Mouse (Mus musculus) spleen, postnatal 14 days (tissue): Measurements from ENCODE around the gene Ube2b.

Experiments used
- DNase-seq, 2 experiments: peaks; one replicate each; pipeline ENCODE4 v3.0.0; 2021 to 2022; ENCODE audit warnings: low spot score in 2 of 2

Gene Ube2b

DNA sequence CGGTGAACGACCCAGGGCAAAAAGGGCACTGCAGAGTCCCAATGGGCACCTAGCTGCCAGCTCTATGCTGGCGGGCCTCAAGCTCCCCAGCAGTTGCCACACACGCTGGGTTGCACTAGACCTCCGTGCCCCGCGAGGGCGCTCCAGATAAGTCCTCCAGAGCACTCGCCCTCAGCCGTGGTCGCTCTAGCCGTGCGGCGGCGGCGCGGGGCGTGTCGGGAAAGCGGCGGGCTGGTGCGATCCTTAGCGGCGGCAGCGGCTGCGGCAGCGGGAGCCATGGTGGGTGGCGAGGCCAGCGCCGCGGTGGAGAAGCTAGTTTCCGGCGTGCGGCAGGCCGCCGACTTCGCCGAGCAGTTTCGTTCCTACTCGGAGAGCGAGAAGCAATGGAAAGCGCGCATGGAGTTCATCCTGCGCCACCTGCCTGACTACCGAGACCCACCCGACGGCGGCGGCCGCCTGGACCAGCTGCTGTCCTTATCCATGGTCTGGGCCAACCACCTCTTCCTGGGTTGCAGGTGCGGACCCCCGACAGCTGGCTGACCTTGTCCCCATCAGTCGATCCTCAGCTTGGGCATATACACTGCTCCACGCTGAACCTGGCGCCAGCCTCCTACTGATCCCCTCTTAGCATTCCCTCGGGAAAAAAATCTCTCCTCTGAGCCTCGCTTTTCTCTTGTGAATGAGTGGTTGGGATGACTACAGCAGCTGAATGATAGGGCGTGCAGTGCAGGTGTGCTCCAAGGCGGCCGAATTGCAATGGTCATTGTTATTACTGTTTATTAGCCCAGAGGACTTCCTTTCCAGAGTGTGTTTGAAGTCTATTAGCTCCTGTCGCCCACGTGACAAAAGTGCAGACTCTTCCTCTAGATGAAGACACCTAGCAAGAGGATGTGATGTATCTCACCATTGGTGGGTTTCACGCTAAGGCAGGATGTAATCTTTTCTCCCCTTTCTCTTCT is 32.8 kb downstream of the Ube2b start, which contains the start of gene Cdkn2aipnl:
Gene Cdkn2aipnl, plus strand, starts transcription at position 219 of the 959 bp plus-strand sequence.
- DNase-seq = peak; percentile 98 to 99

DNA sequence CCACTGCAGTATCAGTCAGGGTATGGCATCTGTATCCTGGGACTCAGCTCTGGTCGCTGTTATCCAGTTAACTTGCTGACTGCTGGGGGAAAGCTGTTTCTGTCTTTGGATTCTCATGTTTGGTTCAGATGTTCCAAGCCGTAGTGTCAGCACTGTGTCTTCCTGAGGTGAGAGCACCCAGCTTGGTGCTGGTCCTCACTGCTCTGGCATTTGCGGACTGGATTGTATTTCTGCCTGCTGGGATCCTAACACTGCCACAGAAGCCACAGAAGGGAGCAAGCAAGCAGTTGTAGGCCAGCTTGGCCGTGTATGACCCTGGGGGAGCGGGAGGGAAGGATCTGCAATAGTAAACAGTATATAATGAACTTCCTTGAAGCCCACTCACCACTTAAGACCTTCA is 33.9 kb downstream of the Ube2b start:
- no peak for DNase-seq

DNA sequence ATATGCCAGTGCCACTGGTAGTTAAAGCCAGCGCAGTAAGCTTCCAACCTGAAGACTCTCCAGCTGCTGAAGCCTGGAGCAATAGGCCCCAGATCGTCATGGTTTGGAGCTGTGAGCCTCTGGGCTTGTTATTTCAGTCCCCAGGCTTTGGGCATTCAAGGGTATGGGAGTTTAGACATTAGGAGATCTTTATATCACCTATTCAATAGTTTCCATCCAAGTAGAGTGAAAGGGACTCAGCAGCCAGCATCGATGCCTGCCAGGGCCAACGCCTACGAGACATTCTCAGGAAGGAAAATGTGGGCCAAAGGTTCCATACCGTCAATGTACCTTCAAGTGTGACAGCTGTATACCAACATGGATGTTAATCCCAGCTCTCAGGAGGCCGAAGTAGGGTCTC is 38.3 kb downstream of the Ube2b start:
- no peak for DNase-seq

GRCm38 (mm10) chr11:51961761-51962160 is 38.8 kb downstream of the Ube2b start:
- no peak for DNase-seq

DNA sequence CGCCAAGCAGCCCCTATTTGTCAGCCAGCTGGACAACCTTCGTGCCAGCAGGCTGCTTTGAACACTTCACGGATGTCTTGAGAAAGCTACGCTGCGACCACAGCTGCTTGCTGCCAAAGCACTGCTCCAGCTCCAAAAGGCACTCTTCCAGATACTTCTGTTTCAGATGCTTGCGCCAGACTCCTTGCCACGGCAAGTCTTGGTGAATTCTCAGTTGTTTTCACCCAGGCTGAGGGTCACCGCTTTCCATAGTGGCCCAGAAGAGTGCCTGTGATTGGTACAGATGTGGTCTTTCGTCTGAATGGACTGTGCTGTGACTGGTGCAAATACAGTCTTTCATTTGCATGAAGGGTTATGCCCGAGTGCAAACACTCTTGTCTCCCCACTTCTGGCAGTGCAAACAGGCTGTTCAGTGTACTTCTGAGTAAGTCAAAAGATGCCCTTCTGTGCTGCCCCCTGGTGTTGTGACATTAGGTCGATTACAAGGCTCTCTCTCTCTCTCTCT is 39.5 kb downstream of the Ube2b start:
- DNase-seq = no peak

GRCm38 (mm10) chr11:51960061-51960460 is 40.5 kb downstream of the Ube2b start:
- DNase-seq = no peak

DNA sequence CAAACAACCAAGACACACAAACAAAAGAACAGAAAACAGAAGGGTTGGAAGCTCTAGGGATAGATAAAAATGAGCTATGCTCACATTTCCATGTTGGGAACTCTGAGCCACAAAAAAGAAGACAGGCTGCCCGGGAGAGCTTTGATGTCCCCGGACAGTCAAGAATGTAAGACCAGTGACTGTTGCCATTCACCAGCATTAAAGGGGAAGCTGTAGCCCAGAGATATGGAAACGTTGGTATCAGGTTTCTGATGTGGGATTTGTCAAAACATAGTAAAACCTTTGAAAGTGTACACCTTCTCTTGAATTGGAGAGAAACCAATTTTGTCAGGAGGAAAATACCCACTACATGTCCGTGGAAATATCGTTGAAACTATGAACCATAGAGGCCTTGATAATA is 41.1 kb downstream of the Ube2b start:
- no peak for DNase-seq

- no peak for DNase-seq
Observed at GRCm38 (mm10) chr11:51957760-51958159, 42.8 kb downstream of the Ube2b start.

- no peak for DNase-seq
Observed at GRCm38 (mm10) chr11:51956112-51956511, 44.5 kb downstream of the Ube2b start.

DNA sequence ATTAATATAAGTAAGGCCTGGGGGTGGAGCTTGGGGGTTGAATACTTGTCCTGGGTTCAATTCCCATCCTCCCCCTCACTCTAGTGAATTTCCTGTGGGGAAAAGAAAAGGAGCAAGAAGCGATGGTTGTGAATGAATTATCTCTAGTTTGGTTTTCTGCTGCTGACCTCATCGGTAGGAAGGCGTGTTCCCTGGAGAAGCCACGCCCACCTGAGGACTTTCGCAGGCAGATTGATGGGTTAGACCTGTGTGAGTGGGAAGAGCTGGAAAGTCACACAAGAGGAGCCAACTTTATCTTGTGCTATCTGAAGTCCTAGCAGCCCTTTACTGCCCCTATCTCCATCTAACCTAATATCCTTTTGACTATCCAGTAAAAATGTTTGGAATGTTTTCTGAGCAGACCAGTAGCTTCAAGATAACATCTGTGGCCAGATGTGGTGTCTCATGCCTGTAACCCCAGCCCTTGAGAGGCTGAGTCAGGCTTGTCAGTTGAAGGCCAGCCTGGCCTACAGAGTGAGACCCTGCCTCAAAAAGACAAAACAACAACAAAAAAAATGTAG is 48.6 kb downstream of the Ube2b start:
- DNase-seq = no peak

DNA sequence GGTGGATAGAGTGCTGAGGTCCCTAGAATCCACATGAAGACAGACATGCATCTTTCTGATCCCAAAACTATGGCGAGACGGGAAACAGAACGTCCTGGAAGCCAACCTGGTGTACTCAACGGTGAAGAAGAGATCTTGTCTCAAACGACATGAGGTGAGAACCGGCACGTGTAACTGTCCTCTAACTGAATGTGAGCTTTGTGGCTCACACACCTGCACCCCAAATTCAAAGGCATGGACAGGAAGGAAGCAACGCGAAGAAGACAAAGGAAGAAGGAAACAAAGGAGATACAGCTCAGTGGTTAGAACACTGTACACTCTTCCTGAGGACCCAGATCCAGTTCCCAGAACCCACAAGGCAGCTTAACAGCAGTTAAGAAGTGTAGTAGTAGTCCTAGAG is 50.6 kb downstream of the Ube2b start:
- DNase-seq = no peak

DNA sequence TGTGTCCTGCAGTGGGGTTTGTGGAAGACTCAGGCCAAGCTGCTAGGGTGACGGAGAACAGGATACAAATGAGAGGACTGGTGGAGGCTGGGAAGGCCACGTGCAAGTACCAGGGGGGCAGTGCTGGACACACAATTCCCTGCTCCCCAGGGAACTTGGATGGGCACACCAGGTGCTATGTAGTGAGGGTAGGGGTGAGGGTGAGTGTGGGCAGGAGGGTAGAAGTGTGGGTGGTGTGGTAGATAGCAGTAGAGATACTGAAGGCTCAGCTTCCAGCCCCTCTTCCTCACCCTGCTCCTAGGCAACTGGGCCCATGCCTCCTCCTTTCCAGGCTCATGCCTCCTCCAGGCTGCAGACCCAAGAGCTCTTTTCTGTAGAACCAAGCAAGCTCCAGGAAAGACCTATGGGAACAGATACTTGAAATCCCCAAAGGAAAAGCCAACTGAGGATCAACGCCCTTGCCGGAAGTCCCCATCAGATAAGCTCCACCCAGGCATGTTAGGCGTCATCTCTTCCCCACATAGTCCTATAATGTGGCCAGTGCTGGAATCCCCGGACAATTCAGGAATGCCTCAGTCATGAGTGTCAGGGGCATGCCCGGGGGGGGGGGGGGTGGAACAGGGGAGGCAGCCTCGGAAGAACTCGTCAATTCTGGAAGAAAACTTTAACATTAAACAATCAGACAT is 51.3 kb downstream of the Ube2b start:
- DNase-seq = no peak

DNA sequence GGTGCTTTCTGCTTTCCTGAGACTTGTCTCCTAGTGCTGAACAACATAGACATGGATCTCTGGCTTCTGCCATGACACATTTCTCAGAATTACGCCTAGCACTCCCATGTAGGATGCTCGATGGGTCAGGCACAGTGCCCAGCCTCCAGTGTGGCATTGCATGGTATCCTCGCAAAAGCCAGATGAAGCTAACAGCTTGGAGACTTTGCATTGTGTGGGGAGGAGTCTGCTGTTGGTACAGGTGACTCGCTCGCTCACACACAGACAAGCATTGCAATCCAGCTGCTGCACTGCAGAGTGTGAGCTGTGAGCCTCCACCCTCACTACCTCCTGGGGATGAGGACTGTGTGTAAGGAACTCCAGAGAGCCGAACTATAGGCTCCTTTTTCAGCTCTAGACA is 54.4 kb downstream of the Ube2b start:
- DNase-seq = no peak

DNA sequence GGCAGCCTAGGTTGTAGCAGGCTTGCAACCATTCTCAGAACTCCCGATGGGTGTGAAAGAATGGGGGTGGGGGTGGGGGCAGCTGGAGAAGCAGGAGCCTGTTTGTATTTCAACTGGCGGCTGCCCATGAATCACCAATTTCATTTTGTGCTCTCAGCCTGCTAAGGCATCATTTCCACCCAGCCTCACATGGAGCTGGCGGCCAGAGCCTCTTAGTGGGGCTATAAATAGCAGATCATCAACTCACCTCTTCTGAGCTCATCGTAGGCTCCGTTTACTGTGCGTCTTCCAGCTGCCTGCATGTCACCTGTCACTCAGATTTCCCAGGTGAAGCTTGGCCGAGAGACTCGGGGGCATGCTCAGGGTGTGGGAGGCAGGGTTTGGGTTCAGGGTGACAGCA is 55.0 kb downstream of the Ube2b start:
- no peak for DNase-seq

- DNase-seq = no peak
Observed at GRCm38 (mm10) chr11:51944239-51944638, 56.3 kb downstream of the Ube2b start.

- no peak for DNase-seq
Observed at GRCm38 (mm10) chr11:51943500-51943841, 57.1 kb downstream of the Ube2b start.

DNA sequence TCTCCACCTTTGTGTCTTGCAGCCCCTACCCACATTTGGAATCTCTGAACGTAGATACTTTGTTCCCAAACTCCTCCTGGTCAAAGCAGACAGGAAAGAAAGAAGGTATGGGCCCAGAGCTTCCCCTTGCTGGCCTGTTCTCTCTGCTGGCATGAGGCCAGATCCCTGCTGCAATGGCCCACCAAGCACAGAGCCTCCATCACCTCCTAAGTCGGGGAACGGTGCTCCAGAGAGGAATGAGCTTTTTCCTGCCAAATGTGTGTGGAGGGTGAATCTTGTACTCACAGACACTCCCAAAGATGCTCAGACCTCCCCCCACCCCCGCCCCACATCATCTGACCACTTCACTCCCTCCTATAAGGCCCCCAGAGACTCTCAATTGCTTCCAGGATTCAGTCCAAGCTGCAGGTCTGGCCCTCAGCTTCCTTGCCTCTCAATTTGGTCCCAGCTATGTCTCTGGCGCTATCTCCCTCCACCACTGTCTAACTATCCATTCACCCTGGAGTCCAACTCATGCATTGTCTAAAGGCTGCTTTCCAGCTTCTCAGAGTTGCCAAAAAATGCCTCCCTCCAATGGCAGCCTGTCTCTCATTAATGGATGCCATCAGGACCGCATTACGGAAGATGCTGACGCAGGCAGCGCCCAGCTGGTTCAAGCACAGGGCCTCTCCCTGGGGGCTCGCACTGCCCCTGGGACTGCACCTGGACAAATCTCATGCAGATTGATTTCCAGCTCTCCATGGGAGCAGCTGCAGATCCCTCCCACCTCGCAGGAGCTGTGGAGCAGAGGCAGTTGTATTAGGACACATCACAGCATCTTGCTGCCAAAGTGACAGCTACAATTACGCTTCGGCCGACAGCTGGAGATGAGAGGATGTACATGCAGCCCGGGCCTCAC is 57.7 kb downstream of the Ube2b start:
- no peak for DNase-seq

GRCm38 (mm10) chr11:51940511-51940955 is 60.0 kb downstream of the Ube2b start:
- no peak for DNase-seq

DNA sequence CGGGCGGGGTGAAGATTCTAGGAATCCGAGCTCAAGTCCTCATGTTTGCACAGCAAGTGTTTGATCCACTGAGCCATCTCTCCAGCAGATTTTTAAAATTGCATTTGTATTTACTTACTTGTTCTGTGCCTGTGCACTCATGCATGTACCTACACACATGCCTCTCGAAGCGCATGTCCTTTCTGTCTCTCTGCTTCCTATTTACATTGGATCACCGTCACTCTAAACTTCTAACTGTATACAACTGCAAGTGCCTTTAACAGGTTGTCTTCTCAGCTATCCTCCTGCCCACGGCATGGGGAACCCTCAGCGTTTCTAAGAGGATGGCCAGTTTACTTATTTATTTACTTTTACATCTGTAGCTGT is 61.0 kb downstream of the Ube2b start:
- DNase-seq = no peak

DNA sequence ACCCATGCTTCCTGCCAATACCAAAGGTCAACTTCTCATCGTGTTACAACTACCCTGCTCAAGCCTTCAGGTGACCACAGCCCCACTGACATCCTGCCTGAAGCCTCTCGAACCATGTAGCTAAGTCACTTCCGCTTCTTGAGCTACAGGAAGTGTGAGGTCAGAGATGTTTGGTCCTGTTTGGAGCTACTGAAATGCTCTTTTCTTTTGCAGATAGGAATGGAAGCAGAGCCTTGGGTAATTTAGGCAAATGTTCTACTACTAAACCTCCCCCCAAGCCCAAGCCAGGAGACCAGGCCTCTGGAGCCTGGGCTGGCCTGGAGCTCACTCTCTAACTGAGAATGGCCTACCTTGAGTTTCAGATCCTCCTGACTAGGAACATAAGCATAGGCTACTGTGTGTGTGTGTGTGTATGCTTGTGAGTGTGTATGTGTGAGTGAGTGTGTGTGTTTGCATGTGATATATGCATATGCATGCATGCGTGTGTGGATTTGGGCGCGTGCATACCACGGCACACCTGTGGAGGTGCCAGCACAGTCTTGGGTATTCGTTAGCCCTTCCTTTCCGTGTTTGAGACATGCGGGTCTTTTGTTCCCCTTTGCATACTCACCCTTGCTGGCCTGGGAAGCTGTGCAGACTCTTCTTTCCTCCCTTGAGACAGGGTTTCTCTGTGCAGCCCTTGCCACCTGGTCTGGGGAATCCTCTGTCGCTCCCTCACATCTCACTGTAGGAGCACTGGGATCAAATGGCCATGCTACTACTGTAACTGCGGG is 61.6 kb downstream of the Ube2b start:
- peak in 1 of 2 experiments; percentile 25 for DNase-seq

DNA sequence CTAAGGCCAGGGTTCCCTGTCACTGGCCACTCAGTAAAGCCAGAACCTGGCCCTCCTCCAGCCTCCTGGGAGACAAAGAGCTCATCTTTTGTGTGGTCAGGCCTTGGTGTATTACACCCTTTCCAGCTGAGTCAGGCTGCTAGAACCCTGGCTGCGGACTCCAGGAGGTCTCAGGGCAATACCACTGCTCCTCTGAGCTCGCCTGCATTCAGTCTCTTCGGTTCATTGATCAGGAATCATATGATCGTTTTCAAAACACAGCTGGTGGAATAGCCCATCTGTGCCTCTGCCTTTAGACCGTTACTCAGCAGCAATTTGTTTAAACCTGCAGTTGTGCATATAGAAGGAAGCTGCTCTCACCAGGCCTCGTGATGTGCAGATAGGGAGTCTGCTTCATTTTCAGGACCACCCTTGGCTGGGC is 63.2 kb downstream of the Ube2b start:
- DNase-seq = no peak
